Mouse (Mus musculus): Measurements from ENCODE around the gene Tulp3.
A peak's percentile ranks its signal among the peaks of the same experiment; 100 is the strongest.

Tulp3 gene

GRCm38 (mm10) chr6:128296750-128297393 lies 58.8 kb downstream of the Tulp3 start:
- DNase-seq (ENCODE audit: low read depth, low spot score), result no peak

DNA sequence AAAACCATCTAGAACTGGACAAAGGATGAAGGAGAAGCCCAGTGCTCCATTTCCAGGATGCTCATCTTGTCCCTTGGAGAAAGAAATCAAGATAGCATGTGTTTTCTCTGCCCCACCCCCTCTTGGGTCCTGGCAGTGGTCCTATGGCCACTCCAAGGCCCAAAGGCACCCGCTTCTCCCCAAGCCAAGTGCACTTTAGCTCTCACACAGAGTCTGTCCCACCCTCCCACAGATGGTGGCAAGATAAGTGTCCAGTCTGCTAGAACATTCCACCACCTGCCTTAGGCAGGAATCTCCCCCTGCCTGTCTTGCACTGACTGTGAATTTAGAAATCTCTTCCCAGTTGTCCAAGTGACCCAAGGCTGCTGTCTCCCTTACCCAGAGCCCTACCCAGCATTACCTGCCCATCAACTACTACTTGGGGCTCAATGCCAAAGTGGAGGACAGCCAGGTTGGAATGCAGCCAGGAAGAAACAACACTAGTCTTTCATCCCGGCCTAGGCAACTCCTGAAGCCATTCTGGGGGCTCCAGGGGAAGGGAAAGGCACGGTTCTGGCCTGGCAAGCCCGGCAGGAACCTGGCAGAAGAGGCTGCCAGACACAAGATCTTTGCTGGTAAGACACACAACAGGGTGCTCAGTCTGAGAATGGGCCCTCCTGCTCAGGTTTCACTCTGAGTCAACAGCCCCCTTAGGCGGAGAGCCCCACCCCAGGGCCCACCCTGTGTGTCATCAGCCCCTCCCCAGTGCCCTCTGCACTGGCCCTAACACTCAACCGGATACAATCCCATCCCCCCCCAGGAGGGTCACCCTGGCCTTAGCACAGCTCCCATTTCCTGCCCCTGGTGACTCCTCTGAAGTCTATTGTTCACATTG lies 59.5 kb downstream of the Tulp3 start:
- DNase-seq (ENCODE audit: low read depth, low spot score), result peak; percentile 62

- no peak for DNase-seq (ENCODE audit: low read depth, low spot score)
Observed at GRCm38 (mm10) chr6:128291284-128291683, 64.4 kb downstream of the Tulp3 start.

GRCm38 (mm10) chr6:128288681-128289080 lies 67.0 kb downstream of the Tulp3 start:
- no peak for DNase-seq (ENCODE audit: low read depth, low spot score)

- DNase-seq (ENCODE audit: low read depth, low spot score), result peak; percentile 95
Observed at GRCm38 (mm10) chr6:128285792-128286430, 69.7 kb downstream of the Tulp3 start.

DNA sequence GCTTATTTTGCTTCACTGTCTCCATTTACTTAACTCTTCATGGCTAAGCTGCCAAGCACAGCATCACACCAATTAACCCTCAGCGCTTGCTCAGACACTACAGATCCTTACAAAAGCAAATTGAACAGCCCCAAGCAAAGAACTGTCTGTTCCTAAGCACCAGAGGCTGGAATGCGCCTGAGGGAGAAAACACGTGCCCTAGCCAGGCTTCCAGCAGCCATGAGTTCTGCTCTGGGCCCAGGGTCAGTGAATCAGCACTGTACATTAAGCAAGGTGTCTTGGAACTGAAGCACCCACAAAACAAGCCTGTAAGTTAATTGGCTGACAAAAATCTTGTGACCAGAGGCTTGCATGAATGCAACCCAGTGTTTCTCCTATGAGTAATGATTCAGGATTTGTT lies 73.5 kb downstream of the Tulp3 start:
- DNase-seq (ENCODE audit: low read depth, low spot score), result peak; percentile 95

- peak; percentile 66 for DNase-seq (ENCODE audit: low read depth, low spot score)
Observed at GRCm38 (mm10) chr6:128280472-128281145, 75.0 kb downstream of the Tulp3 start.

- DNase-seq (ENCODE audit: low read depth, low spot score), result peak; percentile 47
Observed at GRCm38 (mm10) chr6:128279608-128280007, 76.0 kb downstream of the Tulp3 start.

DNA sequence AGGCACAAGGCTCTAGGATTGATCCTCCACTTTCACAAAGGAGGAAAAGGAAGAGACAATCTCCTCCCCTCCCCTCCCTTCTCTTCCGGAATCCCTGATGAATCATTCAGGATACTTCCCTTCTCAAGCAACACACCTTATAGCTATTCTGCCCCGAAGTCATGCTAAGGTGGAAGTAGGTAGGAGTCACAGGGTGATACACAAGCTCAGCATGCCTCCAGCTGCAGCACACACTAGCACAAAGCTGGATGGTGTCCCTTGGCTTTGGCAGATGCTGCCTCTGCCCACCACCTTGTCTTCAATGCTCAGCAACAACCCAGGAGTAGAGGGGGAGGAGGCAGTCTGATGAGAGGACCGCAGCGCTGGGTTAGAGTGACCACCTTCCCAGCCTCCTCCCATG lies 76.6 kb downstream of the Tulp3 start:
- DNase-seq (ENCODE audit: low read depth, low spot score), result no peak

DNA sequence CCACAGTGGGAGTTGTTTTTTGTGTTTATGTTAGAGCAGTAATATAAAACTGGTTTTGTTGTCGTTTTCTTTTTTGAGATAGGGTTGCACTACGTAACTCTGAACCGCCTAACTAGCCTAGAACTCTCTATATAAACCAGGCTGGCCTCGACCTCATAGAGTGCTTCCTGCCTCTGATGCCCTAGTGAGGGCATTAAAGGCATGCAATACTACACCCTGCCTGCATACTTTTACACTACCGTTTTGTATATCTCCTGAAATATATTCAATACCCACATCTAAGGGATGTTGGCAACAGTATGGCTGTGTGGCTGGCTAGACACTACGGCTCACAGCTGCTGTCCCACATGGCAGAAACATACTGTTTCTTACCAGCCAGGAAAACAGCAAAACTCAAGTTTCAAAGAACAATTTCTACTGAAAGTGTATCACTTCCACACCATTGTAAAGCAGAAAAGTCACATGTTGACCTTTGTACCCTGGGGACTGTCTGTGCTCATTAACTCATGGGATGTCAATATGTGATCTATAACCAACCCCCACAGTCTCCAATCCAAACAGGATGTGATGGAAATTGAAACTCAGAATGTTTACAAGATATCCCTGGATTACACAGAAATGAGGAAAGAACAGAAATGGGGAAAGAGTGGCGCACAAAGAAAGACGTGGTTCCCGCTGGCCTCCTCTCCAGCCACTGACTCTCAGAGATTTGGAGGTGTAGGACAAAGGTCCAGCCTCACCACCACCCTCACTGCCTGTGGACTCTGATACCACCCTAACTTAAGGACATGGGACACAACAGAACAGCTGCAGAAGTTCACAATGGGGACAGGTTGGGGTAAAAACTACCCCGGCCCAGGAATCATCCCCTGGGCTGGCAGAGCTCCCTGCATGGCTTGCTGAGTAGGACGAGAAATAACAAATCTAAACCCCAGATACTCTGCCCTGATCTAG lies 78.2 kb downstream of the Tulp3 start:
- no peak for DNase-seq (ENCODE audit: low read depth, low spot score)

DNA sequence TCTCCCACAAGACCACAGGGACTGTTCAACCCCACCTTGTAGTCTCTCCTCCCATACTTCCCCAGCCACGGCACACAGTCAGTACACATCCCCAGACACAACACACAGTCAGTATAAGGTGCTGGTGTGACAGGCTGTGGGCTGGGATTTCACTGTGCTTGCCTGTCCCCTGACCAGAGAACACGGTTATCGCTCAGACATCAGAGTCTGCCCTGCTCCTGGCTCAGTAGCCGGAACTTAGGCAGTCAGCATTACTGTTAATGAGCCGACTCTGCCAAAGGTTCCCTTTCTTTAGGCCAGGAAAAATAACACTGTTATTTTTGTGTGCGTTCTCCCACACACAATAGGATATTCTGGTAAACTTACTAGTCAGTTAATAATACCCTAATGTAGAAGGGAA lies 79.3 kb downstream of the Tulp3 start:
- no peak for DNase-seq (ENCODE audit: low read depth, low spot score)

- peak; percentile 57 for DNase-seq (ENCODE audit: low read depth, low spot score)
Observed at GRCm38 (mm10) chr6:128275506-128276064, 80.1 kb downstream of the Tulp3 start.

DNA sequence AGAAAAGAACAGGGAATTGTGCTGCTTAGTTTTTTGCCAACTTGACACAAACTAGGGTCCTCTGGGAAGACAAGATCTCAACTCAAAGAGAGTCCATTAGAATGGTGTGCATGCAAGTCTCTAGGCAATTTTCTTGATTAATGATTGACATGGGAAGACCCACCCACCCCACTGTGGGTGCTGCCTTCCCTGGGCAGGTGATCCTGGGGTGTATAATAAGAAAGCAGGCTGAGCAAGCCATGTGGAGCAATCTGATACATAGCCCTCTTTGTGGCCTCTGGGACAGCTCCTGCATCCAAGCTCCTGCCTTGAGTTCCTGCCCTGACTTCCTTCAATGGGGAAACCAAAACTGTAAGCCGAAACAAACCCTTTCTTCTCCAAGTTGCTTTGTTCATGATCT lies 82.1 kb downstream of the Tulp3 start:
- no peak for DNase-seq (ENCODE audit: low read depth, low spot score)

DNA sequence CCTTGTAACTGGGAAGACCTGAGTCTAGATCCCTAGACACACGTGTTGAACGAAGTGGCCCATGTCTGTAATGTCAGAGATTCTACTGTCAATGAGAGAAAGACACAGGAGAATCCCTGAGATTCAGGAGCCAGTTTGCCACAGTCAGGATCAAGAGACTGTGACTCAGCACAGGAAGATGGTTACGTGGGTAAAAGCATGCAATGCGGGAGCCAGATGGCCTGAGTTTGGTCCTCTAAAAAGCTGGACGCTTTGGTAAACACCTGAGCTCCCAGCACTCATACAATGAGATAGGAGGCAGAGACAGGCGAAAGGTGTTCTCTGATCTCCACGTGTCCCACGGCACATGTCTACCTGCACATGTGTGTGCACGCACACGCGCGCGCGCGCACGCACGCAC lies 82.9 kb downstream of the Tulp3 start:
- DNase-seq (ENCODE audit: low read depth, low spot score), result peak; percentile 32

All from 3T3-L1 (cell line).